Mouse (Mus musculus) liver, embryonic 13.5 days (tissue): Measurements from ENCODE around the gene Josd2. TPM values are rescaled to one million over a fixed set of nuclear protein-coding genes. Genes with fewer than 3 reads are reported as not detected.

Experiments used
- ATAC-seq: fragments of 200-750 bp; cut with Nextera tagmentation; 2 replicates; pipeline ENCODE4 v1.8.0; 2017; ENCODE audit warnings: low read depth, mild to moderate bottlenecking, moderate number of reproducible peaks, moderate library complexity
- DNase-seq: peaks from one replicate; pipeline ENCODE4 v3.0.0; 2022
- H3K27ac ChIP-seq: fragments of 300-500 bp; sonication (generic); 2 replicates; pipeline ENCODE4 v1.5.1; 2015; ENCODE audit warnings: moderate library complexity, mild to moderate bottlenecking, inconsistent platforms
- H3K27me3 ChIP-seq: fragments of 300-500 bp; sonication (generic); 2 replicates; pipeline ENCODE4 v1.6.1; 2015; ENCODE audit warnings: mild to moderate bottlenecking, inconsistent platforms
- H3K36me3 ChIP-seq: fragments of 300-500 bp; sonication (generic); 2 replicates; pipeline ENCODE4 v1.6.1; 2015; ENCODE audit warnings: mild to moderate bottlenecking, inconsistent platforms
- H3K4me1 ChIP-seq: fragments of 300-500 bp; sonication (generic); replicated peaks from 2 replicates; pipeline ENCODE4 v1.6.1; 2015; ENCODE audit warnings: inconsistent platforms
- H3K4me2 ChIP-seq: fragments of 300-500 bp; sonication (generic); 2 replicates; pipeline ENCODE4 v1.6.1; 2015; ENCODE audit warnings: inconsistent platforms, mild to moderate bottlenecking, moderate library complexity
- H3K4me3 ChIP-seq: fragments of 300-500 bp; sonication (generic); replicated peaks from 2 replicates; pipeline ENCODE4 v1.5.1; 2015; ENCODE audit warnings: mild to moderate bottlenecking, inconsistent platforms
- H3K9ac ChIP-seq: fragments of 300-500 bp; sonication (generic); 2 replicates; pipeline ENCODE4 v1.6.1; 2015; ENCODE audit warnings: mild to moderate bottlenecking, inconsistent platforms
- H3K9me3 ChIP-seq: fragments of 300-500 bp; sonication (generic); replicated peaks from 2 replicates; pipeline ENCODE4 v1.6.1; 2016; ENCODE audit warnings: inconsistent platforms
- WGBS: fragments of 180-500 bp; shearing (Covaris S2); methylation state at CpG from one replicate; pipeline ENCODE4 v1.1.7; 2015; ENCODE audit not compliant: insufficient replicate concordance; 5-methylcytosine and 5-hydroxymethylcytosine counted together
- polyA plus RNA-seq: library from polyadenylated mRNA; unstranded; fragments of >200 nt; fragmentation: Nextera tagmentation; extraction: Ambion mirVana; gene quantifications from 2 replicates; pipeline ENCODE4 v1.2.1, GENCODE M21; 2015

Gene Josd2
- polyA plus RNA-seq, 1 experiment from 2014 or later, result 170 TPM

DNA sequence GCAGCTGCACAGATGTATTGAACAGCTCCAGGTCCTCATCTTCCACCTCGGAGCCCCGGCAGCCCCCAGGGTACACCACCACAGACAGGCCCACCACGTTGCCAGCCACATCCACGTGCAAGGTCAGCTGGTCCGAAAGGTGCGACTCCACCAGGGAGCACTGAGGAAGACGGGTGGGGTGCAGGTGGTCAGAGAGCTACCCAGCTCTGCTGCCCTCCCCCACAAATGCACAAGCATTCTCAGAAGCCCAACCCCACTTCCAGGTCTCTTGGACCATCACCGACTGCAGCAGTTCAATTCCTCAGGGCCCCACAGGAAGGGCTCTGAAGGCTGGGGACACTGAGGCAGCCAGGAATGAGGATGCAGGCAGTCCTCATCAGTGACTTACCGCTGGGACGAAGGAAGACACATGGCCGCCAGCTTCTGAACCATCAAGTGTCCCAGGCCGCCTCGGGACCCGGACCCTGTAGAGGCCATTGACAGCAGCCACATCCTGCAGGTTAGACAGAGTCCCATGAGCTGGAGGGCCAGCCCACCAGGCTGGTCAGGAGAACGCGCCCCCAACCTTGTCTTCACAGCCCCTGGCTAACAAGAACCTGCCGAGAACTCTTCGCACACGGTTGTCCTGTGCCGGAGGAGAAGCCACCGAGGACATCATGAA is 24.5 kb downstream of the Josd2 start:
- Histone ChIP-seq H3K27ac (no peak overlapping the region), H3K9me3 (no peaks in the 10 kb centered on the region), H3K4me3 (no peak overlapping the region), H3K36me3 (peaks cover 63% of the 10 kb centered on the region), H3K27me3 (no peaks in the 10 kb centered on the region), H3K9ac (no peak overlapping the region), H3K4me2 (no peak overlapping the region), H3K4me1 (peaks cover 31% of the 10 kb centered on the region)
- DNase-seq (no peak), ATAC-seq (no peak)
- 89% methylated on average over 21 of the region's 21 CpGs for WGBS

- Histone ChIP-seq H3K4me2 (peak overlapping the region; percentile 95), H3K9me3 (no peaks in the 10 kb centered on the region), H3K9ac (peak overlapping the region; percentile 86; the same call in 1 of the 2 replicates), H3K27me3 (peaks cover 11% of the 10 kb centered on the region), H3K4me1 (peaks cover 44% of the 10 kb centered on the region), H3K4me3 (peak overlapping the region; percentile 78), H3K36me3 (peaks cover 49% of the 10 kb centered on the region), H3K27ac (no peak overlapping the region)
- WGBS, result 88% methylated on average over 12 of the region's 12 CpGs
- DNase-seq, result no peak
- no peak for ATAC-seq
Observed at GRCm38 (mm10) chr7:44494681-44495080, 26.9 kb downstream of the Josd2 start.

- DNase-seq, result no peak
- H3K27me3 ChIP-seq, result peaks cover 15% of the 10 kb centered on the region
- ATAC-seq, result no peak
- peak overlapping the region; percentile 86 for H3K9ac ChIP-seq
- peak overlapping the region; percentile 78 for H3K4me3 ChIP-seq
- H3K4me1 ChIP-seq, result peaks cover 44% of the 10 kb centered on the region
- peak overlapping the region; percentile 95 for H3K4me2 ChIP-seq
- WGBS, result 83% methylated on average over 7 of the region's 7 CpGs
- H3K36me3 ChIP-seq, result peaks cover 45% of the 10 kb centered on the region
- H3K9me3 ChIP-seq, result no peaks in the 10 kb centered on the region
- peak overlapping the region; percentile 96 for H3K27ac ChIP-seq
Observed at GRCm38 (mm10) chr7:44495086-44495485, 27.3 kb downstream of the Josd2 start.

GRCm38 (mm10) chr7:44495992-44496770 is 28.4 kb downstream of the Josd2 start, which contains the start of the genes Emc10 and Fam71e1:
Gene Emc10 (minus strand): TSS chr7:44496529.
Gene Fam71e1 (plus strand): TSS chr7:44496581.
- under 1% methylated on average over 58 of the region's 58 CpGs for WGBS
- peak within 1 kb of the TSS; percentile 95 for H3K4me2 ChIP-seq
- peaks cover 34% of the 10 kb centered on the region for H3K36me3 ChIP-seq
- peak within 1 kb of the TSS; percentile 86 for H3K9ac ChIP-seq
- DNase-seq (peak; percentile 98), ATAC-seq (peak; percentile 93)
- peaks cover 22% of the 10 kb centered on the region for H3K27me3 ChIP-seq
- peaks cover 45% of the 10 kb centered on the region for H3K4me1 ChIP-seq
- peak within 1 kb of the TSS; percentile 78 for H3K4me3 ChIP-seq
- H3K9me3 ChIP-seq, result no peaks in the 10 kb centered on the region
- peak within 1 kb of the TSS; percentile 96 for H3K27ac ChIP-seq

DNA sequence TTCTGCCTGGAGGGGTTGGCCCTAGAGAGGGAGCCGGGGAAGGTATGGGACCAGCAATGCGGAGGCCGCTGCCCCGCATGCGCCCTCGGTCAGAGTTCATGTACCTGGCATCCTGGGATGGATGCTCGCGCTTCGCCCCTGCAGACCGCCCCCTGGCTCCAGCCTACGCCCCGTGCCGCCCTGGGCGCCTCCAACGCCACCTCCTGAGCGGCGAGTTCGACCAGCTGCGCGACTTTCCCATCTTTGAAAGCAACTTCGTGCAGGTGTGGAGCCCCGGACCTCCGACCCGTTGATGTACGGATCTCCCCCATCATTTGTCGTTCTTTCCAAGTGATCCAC is 29.0 kb downstream of the Josd2 start:
- Histone ChIP-seq H3K4me3 (peak overlapping the region; percentile 78), H3K9ac (peak overlapping the region; percentile 80), H3K27me3 (peaks cover 22% of the 10 kb centered on the region), H3K4me1 (peaks cover 49% of the 10 kb centered on the region), H3K9me3 (no peaks in the 10 kb centered on the region), H3K36me3 (peaks cover 29% of the 10 kb centered on the region), H3K4me2 (peak overlapping the region; percentile 95), H3K27ac (peak overlapping the region; percentile 96)
- ATAC-seq (peak; percentile 66), DNase-seq (no peak)
- WGBS, result under 1% methylated on average over 26 of the region's 26 CpGs

DNA sequence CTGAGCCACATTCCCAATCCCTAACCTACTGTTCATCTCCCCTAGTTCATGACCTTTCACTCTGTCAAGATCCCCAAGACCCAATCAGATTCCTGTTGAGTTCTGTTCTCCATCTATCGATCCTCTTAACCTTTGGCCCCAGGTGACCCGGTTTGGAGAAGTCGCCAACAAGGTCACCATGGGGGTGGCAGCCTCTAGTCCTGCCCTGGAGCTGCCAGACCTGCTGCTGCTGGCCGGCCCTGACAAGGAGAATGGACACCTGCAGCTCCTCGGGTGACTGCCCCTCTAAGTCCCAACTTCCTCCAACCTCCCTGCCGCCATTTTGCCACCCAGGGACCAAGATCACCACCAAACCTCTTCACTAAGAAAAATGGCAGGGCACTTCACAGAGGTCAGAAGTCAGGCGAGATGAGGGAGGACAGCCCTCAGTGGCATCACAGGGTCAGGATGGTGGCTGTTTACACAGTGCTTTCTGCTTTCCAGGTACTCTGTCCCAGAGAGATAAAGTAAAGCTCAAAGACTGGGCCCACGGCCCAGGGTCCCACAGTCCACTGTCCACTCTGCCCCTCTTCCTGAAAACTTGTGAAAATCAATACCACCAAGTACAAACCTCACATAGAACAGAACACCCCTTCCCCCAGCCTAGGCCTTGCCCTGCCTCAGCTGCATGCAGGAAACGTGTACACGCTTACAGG is 29.7 kb downstream of the Josd2 start:
- 74% methylated on average over 10 of the region's 10 CpGs for WGBS
- peak overlapping the region; percentile 80 for H3K9ac ChIP-seq
- peak overlapping the region; percentile 95 for H3K4me2 ChIP-seq
- H3K27me3 ChIP-seq, result peaks cover 24% of the 10 kb centered on the region
- DNase-seq, result no peak
- peaks cover 21% of the 10 kb centered on the region for H3K36me3 ChIP-seq
- peak overlapping the region; percentile 96 for H3K27ac ChIP-seq
- H3K9me3 ChIP-seq, result no peaks in the 10 kb centered on the region
- H3K4me3 ChIP-seq, result peak overlapping the region; percentile 78
- peaks cover 49% of the 10 kb centered on the region for H3K4me1 ChIP-seq
- no peak for ATAC-seq

DNA sequence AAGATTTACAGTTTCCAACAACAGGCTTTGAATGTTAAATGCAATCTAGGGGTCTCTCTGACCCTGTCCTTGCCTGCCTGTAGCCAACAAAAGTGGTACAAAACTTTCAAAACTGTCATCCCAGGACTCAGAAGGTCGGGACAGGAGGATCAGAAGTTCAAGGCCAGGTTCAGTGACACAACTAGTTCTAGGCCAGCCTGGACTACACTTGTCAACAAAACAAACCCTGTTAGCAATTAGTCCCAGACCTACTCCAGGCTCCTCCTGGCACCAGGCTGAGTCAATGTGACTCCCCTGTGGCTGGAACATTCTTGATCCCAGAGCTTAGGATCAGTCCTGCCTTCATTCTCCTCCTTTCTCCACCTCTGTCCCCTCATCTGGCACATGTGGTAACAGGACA is 31.1 kb downstream of the Josd2 start:
- Histone ChIP-seq H3K27ac (no peak overlapping the region), H3K36me3 (peaks cover 8% of the 10 kb centered on the region), H3K4me2 (no peak overlapping the region), H3K4me3 (no peak overlapping the region), H3K27me3 (peaks cover 29% of the 10 kb centered on the region), H3K4me1 (peaks cover 43% of the 10 kb centered on the region), H3K9ac (no peak overlapping the region), H3K9me3 (no peaks in the 10 kb centered on the region)
- DNase-seq (no peak), ATAC-seq (no peak)
- WGBS, result 32% methylated on average over 1 of the region's 1 CpGs

GRCm38 (mm10) chr7:44500046-44500445 is 32.3 kb downstream of the Josd2 start:
- 0 out of 2 replicates have a peak, but pooled peaks cover 5% of the 10 kb centered on the region for H3K9me3 ChIP-seq
- no peak for ATAC-seq
- no peak overlapping the region for H3K9ac ChIP-seq
- 49% methylated on average over 20 of the region's 20 CpGs for WGBS
- peaks cover 29% of the 10 kb centered on the region for H3K27me3 ChIP-seq
- no peak for DNase-seq
- H3K4me1 ChIP-seq, result peaks cover 34% of the 10 kb centered on the region
- H3K36me3 ChIP-seq, result no peaks in the 10 kb centered on the region
- no peak overlapping the region for H3K27ac ChIP-seq
- no peak overlapping the region for H3K4me2 ChIP-seq
- H3K4me3 ChIP-seq, result no peak overlapping the region

DNA sequence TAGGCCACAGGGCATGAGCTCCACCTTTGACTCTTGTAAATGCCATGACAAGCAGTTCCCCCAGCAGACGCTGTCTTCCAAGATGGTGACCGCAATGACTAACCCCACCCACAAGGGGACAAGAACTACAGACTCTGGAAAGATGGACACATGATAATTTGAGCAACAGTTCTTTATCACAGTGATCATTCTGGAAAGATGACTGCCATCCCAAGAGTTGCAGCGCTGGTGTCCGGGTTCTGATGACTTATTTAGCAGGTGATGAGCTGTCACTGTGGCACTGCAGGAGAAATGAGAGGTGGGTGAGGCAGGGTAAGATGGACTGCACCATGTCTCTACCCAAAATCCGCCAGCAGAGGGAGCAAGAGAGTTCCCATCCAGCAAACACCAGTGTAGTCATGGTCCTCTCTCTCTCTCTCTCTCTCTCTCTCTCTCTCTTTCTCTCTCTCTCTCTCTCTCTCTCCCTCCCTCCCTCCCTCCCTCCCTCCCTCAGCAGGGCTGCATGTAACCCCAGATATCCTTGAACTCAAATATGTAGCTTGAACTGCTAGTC is 33.9 kb downstream of the Josd2 start:
- DNase-seq (peak; percentile 55), ATAC-seq (no peak)
- peaks cover 29% of the 10 kb centered on the region for H3K27me3 ChIP-seq
- no peaks in the 10 kb centered on the region for H3K36me3 ChIP-seq
- H3K4me1 ChIP-seq, result peaks cover 25% of the 10 kb centered on the region
- 0 out of 2 replicates have a peak, but pooled peaks cover 5% of the 10 kb centered on the region for H3K9me3 ChIP-seq
- no peak overlapping the region for H3K4me2 ChIP-seq
- H3K4me3 ChIP-seq, result no peak overlapping the region
- no peak overlapping the region for H3K27ac ChIP-seq
- no peak overlapping the region for H3K9ac ChIP-seq
- 23% methylated on average over 5 of the region's 5 CpGs for WGBS

DNA sequence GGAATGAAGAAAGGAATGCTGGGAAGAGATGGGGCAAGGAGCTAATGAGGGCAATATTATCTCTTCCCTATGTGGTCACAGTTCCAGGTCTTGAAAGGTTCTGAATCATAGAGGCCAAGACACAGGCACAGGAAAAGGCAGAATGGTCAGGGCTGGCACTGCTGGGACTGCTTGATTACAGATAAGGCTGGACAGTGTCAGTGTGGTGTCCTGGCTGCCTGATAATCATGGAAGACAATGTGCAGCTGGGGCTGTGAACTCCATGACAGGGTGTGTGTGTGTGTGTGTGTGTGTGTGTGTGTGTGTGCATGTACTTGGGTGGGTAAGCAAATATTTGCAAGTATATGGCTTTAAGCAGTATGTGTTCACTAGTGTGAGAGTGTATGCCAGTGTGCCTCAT is 39.7 kb downstream of the Josd2 start:
- ATAC-seq, result 0 out of 2 replicates have a peak, but pooled peaks have one; percentile 20

More for the DNA sequence above, 39.7 kb downstream of the Josd2 start:
- H3K4me1 ChIP-seq, result 0 out of 2 replicates have a peak, but pooled peaks cover 5% of the 10 kb centered on the region
- H3K4me3 ChIP-seq, result no peak overlapping the region
- H3K27ac ChIP-seq, result no peak overlapping the region
- H3K4me2 ChIP-seq, result no peak overlapping the region
- H3K27me3 ChIP-seq, result peaks cover 20% of the 10 kb centered on the region
- 0 out of 2 replicates have a peak, but pooled peaks cover 5% of the 10 kb centered on the region for H3K9me3 ChIP-seq
- H3K36me3 ChIP-seq, result no peaks in the 10 kb centered on the region
- no peak overlapping the region for H3K9ac ChIP-seq
- DNase-seq, result no peak
